Mouse (Mus musculus): Measurements from ENCODE around the gene Abcb8. TPM values are rescaled to one million over a fixed set of nuclear protein-coding genes. Genes with fewer than 3 reads are reported as not detected.

Gene Abcb8
- polyA plus RNA-seq, 1 experiment from 2014 or later, result 55.2 TPM

DNA sequence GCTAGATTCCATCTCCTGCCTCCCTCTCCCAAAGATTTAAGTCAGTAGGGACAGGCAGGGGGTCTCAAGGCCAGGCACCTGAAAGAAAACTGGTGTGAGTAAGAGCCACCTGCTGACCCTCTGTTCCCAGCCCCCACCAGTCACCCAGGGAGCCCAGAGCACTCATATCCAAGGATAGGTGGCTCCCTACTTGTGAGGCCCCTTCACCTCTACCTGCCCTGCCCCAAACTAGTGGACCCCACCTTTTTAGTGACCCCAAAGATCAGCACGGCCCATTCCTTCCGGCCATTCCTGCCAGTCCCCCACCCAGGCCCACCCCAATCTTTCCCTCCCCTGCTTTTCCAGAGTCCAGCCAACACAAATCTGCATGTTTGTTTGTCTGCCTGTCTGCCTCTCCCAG is 30.0 kb upstream of the Abcb8 start:
- Histone ChIP-seq H3K4me3 (ENCODE audit: low read depth, low read length) (no peak overlapping the region), H3K4me2 (no peak overlapping the region), H3K9me3 (ENCODE audit: control insufficient read depth, low read length) (no peaks in the 10 kb centered on the region), H3K9ac (ENCODE audit: low read depth, low read length) (no peak overlapping the region), H3K4me1 (replicated peaks; ENCODE audit: control insufficient read depth, insufficient read depth, low read length) (peaks cover 4% of the 10 kb centered on the region), H3K36me3 (ENCODE audit: control insufficient read depth, insufficient read depth, low read length) (no peaks in the 10 kb centered on the region), H3K27ac (ENCODE audit: low read depth, low read length) (no peak overlapping the region), H3K27me3 (replicated peaks; ENCODE audit: control insufficient read depth, insufficient read depth, low read length) (peaks cover 25% of the 10 kb centered on the region)
- DNase-seq (ENCODE audit: low spot score), result no peak
- ATAC-seq (replicated peaks; ENCODE audit: low FRiP score), result no peak
- WGBS, result 41% methylated on average over 2 of the region's 2 CpGs

DNA sequence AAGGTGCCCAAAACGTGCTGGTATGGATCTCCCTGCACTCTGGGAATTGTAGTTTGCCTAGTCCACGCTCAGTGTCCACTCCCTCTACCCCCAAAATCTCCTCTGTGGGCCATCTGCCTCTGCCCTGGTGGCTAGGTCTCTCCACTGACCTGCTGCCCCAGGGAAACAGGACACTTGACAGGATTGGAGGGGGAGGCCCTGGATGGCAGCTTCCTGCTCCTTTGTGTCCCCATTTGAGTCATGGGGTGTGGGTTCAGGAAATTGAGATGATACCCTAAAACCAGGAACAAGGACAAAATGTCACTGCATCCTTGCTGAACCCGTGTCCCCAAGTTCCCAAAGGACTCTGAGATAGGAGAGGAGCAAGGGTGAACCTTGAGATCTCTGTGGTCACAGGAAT is 29.4 kb upstream of the Abcb8 start:
- Histone ChIP-seq H3K9ac (ENCODE audit: low read depth, low read length) (no peak overlapping the region), H3K27me3 (replicated peaks; ENCODE audit: control insufficient read depth, insufficient read depth, low read length) (peaks cover 22% of the 10 kb centered on the region), H3K36me3 (ENCODE audit: control insufficient read depth, insufficient read depth, low read length) (no peaks in the 10 kb centered on the region), H3K27ac (ENCODE audit: low read depth, low read length) (no peak overlapping the region), H3K4me2 (no peak overlapping the region), H3K9me3 (ENCODE audit: control insufficient read depth, low read length) (no peaks in the 10 kb centered on the region), H3K4me3 (ENCODE audit: low read depth, low read length) (no peak overlapping the region), H3K4me1 (replicated peaks; ENCODE audit: control insufficient read depth, insufficient read depth, low read length) (peaks cover 4% of the 10 kb centered on the region)
- no peak for DNase-seq (ENCODE audit: low spot score)
- ATAC-seq (replicated peaks; ENCODE audit: low FRiP score), result no peak
- WGBS, result 52% methylated on average over 3 of the region's 3 CpGs

DNA sequence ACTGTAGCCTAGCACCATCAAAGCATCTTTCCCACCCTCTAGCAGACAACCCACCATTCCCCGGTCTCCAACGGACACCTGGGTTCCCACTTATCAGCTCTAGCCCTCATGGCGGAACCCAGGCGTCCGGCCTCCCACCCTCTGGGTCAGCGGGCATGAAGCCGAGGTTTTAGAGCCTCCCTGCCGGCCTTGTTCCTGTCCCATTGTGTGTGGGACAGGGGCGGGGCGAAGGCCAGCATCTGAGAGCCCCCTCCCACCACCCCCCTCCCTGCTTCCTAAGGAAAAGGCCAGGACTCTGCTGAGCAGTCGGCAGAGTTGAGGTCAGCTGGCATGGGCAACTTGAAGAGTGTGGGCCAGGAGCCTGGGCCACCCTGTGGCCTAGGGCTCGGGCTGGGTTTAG is 29.0 kb upstream of the Abcb8 start, which contains the start of gene Nos3:
Gene Nos3, plus strand, starts transcription at position 303 of the 400 bp plus-strand sequence.
- no peak within 1 kb of the TSS for H3K9ac ChIP-seq (ENCODE audit: low read depth, low read length)
- peak within 1 kb of the TSS; percentile 37 for H3K4me2 ChIP-seq
- 43% methylated on average over 12 of the region's 12 CpGs for WGBS
- H3K4me3 ChIP-seq (ENCODE audit: low read depth, low read length), result peak within 1 kb of the TSS; percentile 22
- H3K9me3 ChIP-seq (ENCODE audit: control insufficient read depth, low read length), result no peaks in the 10 kb centered on the region
- ATAC-seq (replicated peaks; ENCODE audit: low FRiP score) (no peak; the same call in 1 of the 2 replicates), DNase-seq (ENCODE audit: low spot score) (no peak)
- H3K27me3 ChIP-seq (replicated peaks; ENCODE audit: control insufficient read depth, insufficient read depth, low read length), result peaks cover 22% of the 10 kb centered on the region
- no peaks in the 10 kb centered on the region for H3K36me3 ChIP-seq (ENCODE audit: control insufficient read depth, insufficient read depth, low read length)
- peaks cover 4% of the 10 kb centered on the region for H3K4me1 ChIP-seq (replicated peaks; ENCODE audit: control insufficient read depth, insufficient read depth, low read length)
- H3K27ac ChIP-seq (ENCODE audit: low read depth, low read length), result no peak within 1 kb of the TSS

DNA sequence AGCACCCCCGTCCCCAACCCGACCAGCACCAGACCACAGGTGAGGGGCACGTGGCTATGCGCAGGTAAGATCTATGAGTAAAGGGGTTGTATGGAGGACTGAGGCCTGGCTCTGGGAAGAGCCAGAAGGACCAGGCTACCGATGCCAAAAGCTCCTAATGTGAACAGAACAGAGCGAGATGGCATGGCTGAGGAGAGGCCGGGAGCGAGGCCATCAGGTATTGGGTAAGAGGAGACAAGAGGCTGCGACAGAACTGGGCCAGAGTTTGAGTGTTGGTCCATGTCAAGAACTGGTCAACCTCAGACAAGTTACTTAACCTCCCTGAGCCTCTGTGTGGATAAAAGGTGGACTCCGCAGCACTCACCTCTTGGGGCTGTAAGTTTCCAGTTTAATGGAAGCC is 28.5 kb upstream of the Abcb8 start:
- DNase-seq (ENCODE audit: low spot score), result no peak
- Histone ChIP-seq H3K27me3 (replicated peaks; ENCODE audit: control insufficient read depth, insufficient read depth, low read length) (peaks cover 22% of the 10 kb centered on the region), H3K4me3 (ENCODE audit: low read depth, low read length) (peak overlapping the region; percentile 22), H3K9ac (ENCODE audit: low read depth, low read length) (no peak overlapping the region), H3K36me3 (ENCODE audit: control insufficient read depth, insufficient read depth, low read length) (no peaks in the 10 kb centered on the region), H3K4me2 (peak overlapping the region; percentile 37), H3K27ac (ENCODE audit: low read depth, low read length) (no peak overlapping the region), H3K4me1 (replicated peaks; ENCODE audit: control insufficient read depth, insufficient read depth, low read length) (peaks cover 4% of the 10 kb centered on the region), H3K9me3 (ENCODE audit: control insufficient read depth, low read length) (no peaks in the 10 kb centered on the region)
- 65% methylated on average over 10 of the region's 10 CpGs for WGBS
- ATAC-seq (replicated peaks; ENCODE audit: low FRiP score), result no peak

DNA sequence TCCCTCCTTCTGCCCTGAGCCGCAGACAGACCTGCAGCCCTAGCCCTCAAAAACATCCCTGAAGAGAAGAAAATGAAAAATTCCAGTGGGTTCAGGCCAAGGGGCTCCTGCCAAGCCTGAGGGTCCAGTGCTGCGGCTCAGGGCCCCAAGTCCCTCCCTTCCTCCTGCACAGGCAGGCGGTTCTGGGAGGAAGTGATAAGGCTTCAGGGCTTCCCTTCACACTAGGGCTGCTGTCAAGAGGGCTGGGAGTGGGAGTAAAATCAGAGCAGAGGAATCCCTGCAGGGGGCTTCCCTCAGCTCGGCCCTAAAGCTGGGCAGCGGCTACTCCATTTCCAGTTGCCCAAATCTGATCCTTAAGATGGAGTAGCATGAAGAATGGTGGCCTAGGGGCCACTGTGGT is 27.9 kb upstream of the Abcb8 start:
- Histone ChIP-seq H3K4me2 (peak overlapping the region; percentile 37), H3K4me3 (ENCODE audit: low read depth, low read length) (peak overlapping the region; percentile 15), H3K27ac (ENCODE audit: low read depth, low read length) (no peak overlapping the region), H3K27me3 (replicated peaks; ENCODE audit: control insufficient read depth, insufficient read depth, low read length) (peaks cover 22% of the 10 kb centered on the region), H3K9ac (ENCODE audit: low read depth, low read length) (no peak overlapping the region), H3K36me3 (ENCODE audit: control insufficient read depth, insufficient read depth, low read length) (no peaks in the 10 kb centered on the region), H3K9me3 (ENCODE audit: control insufficient read depth, low read length) (no peaks in the 10 kb centered on the region), H3K4me1 (replicated peaks; ENCODE audit: control insufficient read depth, insufficient read depth, low read length) (peaks cover 4% of the 10 kb centered on the region)
- DNase-seq (ENCODE audit: low spot score) (no peak), ATAC-seq (replicated peaks; ENCODE audit: low FRiP score) (peak; percentile 29; the same call in 1 of the 2 replicates)
- WGBS, result 8% methylated on average over 5 of the region's 5 CpGs

DNA sequence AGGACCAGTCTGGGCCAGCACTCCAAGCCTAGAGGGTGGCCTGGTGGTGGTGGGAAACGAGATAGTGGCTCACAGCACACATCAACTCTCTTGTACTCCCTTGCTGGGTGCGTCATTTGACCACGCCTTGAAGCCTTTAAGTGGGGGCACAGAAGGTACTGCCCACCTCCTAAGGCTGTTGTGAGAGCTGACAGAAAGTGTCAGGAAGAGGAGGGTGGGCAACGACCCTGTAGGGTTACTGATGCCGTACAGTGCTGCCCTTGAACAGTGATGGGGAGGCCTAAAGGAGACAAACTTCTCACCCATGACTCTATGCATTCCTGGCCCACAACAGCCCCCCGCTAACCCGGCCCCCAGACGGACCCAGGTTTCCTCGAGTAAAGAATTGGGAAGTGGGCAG is 27.0 kb upstream of the Abcb8 start:
- Histone ChIP-seq H3K9me3 (ENCODE audit: control insufficient read depth, low read length) (no peaks in the 10 kb centered on the region), H3K4me3 (ENCODE audit: low read depth, low read length) (no peak overlapping the region), H3K36me3 (ENCODE audit: control insufficient read depth, insufficient read depth, low read length) (no peaks in the 10 kb centered on the region), H3K4me1 (replicated peaks; ENCODE audit: control insufficient read depth, insufficient read depth, low read length) (peaks cover 4% of the 10 kb centered on the region), H3K4me2 (no peak overlapping the region; the same call in 1 of the 2 replicates), H3K27me3 (replicated peaks; ENCODE audit: control insufficient read depth, insufficient read depth, low read length) (peaks cover 22% of the 10 kb centered on the region), H3K9ac (ENCODE audit: low read depth, low read length) (no peak overlapping the region), H3K27ac (ENCODE audit: low read depth, low read length) (no peak overlapping the region)
- ATAC-seq (replicated peaks; ENCODE audit: low FRiP score) (no peak), DNase-seq (ENCODE audit: low spot score) (no peak)
- 64% methylated on average over 9 of the region's 9 CpGs for WGBS

DNA sequence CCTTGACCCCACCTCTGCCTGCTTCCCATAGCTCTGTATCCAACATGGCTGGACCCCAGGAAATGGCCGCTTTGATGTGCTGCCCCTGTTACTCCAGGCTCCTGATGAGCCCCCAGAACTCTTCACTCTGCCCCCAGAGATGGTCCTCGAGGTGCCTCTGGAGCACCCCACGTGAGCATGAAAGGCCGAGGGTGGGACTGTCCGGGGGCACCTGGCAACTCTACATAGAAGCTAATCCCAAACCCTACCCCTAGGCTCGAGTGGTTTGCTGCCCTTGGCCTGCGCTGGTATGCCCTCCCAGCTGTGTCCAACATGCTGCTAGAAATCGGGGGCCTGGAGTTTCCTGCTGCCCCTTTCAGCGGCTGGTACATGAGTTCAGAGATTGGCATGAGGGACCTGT is 23.7 kb upstream of the Abcb8 start:
- no peak overlapping the region for H3K4me3 ChIP-seq (ENCODE audit: low read depth, low read length)
- peaks cover 7% of the 10 kb centered on the region for H3K27me3 ChIP-seq (replicated peaks; ENCODE audit: control insufficient read depth, insufficient read depth, low read length)
- no peaks in the 10 kb centered on the region for H3K9me3 ChIP-seq (ENCODE audit: control insufficient read depth, low read length)
- no peaks in the 10 kb centered on the region for H3K36me3 ChIP-seq (ENCODE audit: control insufficient read depth, insufficient read depth, low read length)
- H3K4me2 ChIP-seq, result no peak overlapping the region
- H3K4me1 ChIP-seq (replicated peaks; ENCODE audit: control insufficient read depth, insufficient read depth, low read length), result peaks cover 4% of the 10 kb centered on the region
- WGBS, result 80% methylated on average over 9 of the region's 9 CpGs
- H3K27ac ChIP-seq (ENCODE audit: low read depth, low read length), result no peak overlapping the region
- no peak for ATAC-seq (replicated peaks; ENCODE audit: low FRiP score)
- DNase-seq (ENCODE audit: low spot score), result no peak
- H3K9ac ChIP-seq (ENCODE audit: low read depth, low read length), result no peak overlapping the region

DNA sequence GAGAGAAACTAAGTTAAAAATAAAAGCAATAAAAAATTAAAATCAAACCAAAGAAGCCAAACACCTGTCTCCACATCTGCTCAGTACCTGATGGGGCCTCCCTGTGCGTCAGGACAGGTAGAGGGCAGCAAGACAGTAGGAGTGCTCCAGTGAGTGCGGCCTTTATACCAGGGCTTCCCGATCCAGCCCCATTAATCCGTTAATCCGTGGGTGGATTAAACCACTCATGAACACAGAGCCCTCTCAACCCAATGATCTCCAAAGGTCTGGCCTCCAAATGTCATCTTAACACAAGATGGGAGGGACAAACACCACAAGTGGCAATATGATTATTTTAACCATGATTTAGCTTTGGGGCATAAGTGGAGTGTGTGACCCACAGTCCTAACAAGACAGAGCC is 19.7 kb upstream of the Abcb8 start:
- ATAC-seq (replicated peaks; ENCODE audit: low FRiP score) (no peak), DNase-seq (ENCODE audit: low spot score) (no peak)
- 80% methylated on average over 5 of the region's 5 CpGs for WGBS

DNA sequence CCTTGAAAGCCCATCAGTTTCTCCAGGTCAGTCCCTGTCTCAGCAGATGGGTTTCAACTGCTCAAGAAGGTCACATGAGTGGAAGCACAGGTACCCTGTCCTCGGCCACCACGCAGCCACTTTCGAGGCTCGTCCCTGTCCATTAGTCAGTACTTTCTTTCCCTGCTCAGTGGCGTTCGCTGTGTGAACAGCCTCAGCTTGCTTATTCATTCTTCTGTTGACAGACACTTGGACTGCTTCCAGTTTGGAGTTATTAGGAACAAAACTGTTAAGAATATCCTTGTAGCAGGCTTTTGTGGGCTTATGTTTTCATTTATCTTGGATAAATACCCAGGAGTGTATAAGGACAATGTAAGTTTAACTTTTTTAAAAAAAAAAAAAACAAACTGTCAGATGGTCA is 19.2 kb upstream of the Abcb8 start:
- 74% methylated on average over 6 of the region's 6 CpGs for WGBS
- no peak overlapping the region for H3K4me2 ChIP-seq
- H3K9ac ChIP-seq (ENCODE audit: low read depth, low read length), result no peak overlapping the region
- H3K27ac ChIP-seq (ENCODE audit: low read depth, low read length), result no peak overlapping the region
- DNase-seq (ENCODE audit: low spot score), result no peak
- H3K36me3 ChIP-seq (ENCODE audit: control insufficient read depth, insufficient read depth, low read length), result no peaks in the 10 kb centered on the region
- no peak overlapping the region for H3K4me3 ChIP-seq (ENCODE audit: low read depth, low read length)
- H3K9me3 ChIP-seq (ENCODE audit: control insufficient read depth, low read length), result no peaks in the 10 kb centered on the region
- no peaks in the 10 kb centered on the region for H3K4me1 ChIP-seq (replicated peaks; ENCODE audit: control insufficient read depth, insufficient read depth, low read length)
- ATAC-seq (replicated peaks; ENCODE audit: low FRiP score), result no peak
- H3K27me3 ChIP-seq (replicated peaks; ENCODE audit: control insufficient read depth, insufficient read depth, low read length), result no peaks in the 10 kb centered on the region; the same call in 1 of the 2 replicates

More for the DNA sequence above, 19.7 kb upstream of the Abcb8 start:
- no peak overlapping the region for H3K4me3 ChIP-seq (ENCODE audit: low read depth, low read length)
- no peaks in the 10 kb centered on the region for H3K4me1 ChIP-seq (replicated peaks; ENCODE audit: control insufficient read depth, insufficient read depth, low read length)
- no peak overlapping the region for H3K4me2 ChIP-seq
- no peaks in the 10 kb centered on the region for H3K27me3 ChIP-seq (replicated peaks; ENCODE audit: control insufficient read depth, insufficient read depth, low read length)
- H3K27ac ChIP-seq (ENCODE audit: low read depth, low read length), result no peak overlapping the region
- H3K9ac ChIP-seq (ENCODE audit: low read depth, low read length), result no peak overlapping the region
- H3K9me3 ChIP-seq (ENCODE audit: control insufficient read depth, low read length), result no peaks in the 10 kb centered on the region
- H3K36me3 ChIP-seq (ENCODE audit: control insufficient read depth, insufficient read depth, low read length), result no peaks in the 10 kb centered on the region
